Mouse (Mus musculus): Measurements from ENCODE around the gene Slc22a20. TPM values are rescaled to one million over a fixed set of nuclear protein-coding genes. Genes with fewer than 3 reads are reported as not detected.
A peak's percentile ranks its signal among the peaks of the same experiment; 100 is the strongest.

The Slc22a20 gene
- polyA plus RNA-seq, 1 experiment from 2014 or later: not detected

DNA sequence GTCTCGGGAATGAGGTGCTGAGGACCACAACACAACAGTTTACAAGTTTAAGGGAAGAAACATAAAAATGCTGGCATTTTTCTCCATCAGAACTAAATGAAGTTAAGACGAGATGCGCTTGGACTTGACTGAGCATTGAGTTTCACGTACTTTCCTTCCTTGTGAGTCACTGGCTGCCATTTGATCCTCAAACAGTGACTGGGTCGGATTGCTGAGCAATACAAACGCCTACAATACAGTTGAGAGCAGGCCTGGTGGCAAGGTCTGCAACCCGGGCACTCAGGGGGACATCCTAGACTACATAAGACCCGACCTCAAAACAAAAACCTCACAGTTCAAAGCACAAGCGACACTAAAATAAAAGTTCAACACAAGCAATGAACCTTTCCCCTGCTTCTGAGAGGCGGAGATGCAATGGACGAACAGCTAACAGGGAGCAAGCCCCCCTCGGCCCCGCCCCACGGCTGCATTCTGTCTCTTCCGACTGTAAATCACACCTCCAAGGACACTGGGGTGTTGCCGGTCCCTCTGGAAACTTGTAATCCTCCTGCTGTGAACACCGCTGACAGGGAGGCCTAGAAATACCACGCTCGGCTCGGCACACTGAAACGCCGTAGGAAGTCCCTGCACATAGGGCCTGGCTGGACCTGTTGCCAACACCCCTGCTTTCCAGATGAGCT is 31.8 kb downstream of the Slc22a20 start:
- ATAC-seq (ENCODE audit: low FRiP score, low TSS enrichment): no peak
- no peak overlapping the region for H3K4me3 ChIP-seq (ENCODE audit: low read depth, low read length)
- no peak for DNase-seq (ENCODE audit: low spot score)
- H3K36me3 ChIP-seq (ENCODE audit: control insufficient read depth, insufficient read depth, low read length): peaks cover 4% of the 10 kb centered on the region
- H3K27ac ChIP-seq (replicated peaks): peak overlapping the region; percentile 86
- H3K27me3 ChIP-seq (ENCODE audit: control insufficient read depth, insufficient read depth, low read length): no peaks in the 10 kb centered on the region
- no peaks in the 10 kb centered on the region for H3K9me3 ChIP-seq (ENCODE audit: control insufficient read depth, low read length)
- no peak overlapping the region for H3K4me2 ChIP-seq (replicated peaks; ENCODE audit: low read depth)
- no peaks in the 10 kb centered on the region for H3K4me1 ChIP-seq (replicated peaks; ENCODE audit: control insufficient read depth, insufficient read depth)
- TF ChIP-seq EP300 (optimal IDR thresholded peaks at IDR 0.05) (no peak), CTCF (IDR thresholded peaks at IDR 0.05; ENCODE audit: low read depth) (no peak)
- 73% methylated on average over 22 of the region's 22 CpGs for WGBS
- H3K9ac ChIP-seq (ENCODE audit: low read length): no peak overlapping the region

DNA sequence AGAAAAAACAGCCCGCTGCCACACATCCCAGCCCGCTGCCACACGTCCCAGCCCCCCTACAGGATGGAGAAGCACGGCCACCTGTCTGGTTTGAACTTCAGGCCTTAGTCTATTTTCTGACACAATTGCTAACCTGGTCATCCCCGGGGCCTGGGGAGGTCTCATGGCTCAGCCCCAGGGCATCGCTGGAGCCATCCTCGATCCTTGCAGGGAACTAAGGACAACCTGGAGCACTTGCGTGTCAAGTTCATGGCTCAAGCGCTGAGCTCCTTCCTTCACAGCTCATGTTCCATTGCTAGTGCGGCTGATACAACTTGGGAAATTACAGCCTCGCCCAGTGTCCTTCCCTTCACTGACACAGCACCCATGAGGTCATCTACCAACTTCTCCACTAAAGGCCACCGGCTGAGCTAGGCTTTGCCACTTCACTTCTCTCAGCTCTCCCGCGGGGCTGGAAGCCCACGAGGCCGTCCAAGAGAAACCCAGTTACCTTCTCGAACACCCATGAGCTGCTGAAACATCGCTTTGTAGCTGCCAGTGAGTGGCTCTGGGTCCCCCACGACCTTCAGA is 32.7 kb downstream of the Slc22a20 start:
- H3K9ac ChIP-seq (ENCODE audit: low read length): no peak overlapping the region
- peak; percentile 31 for DNase-seq (ENCODE audit: low spot score)
- no peaks in the 10 kb centered on the region for H3K27me3 ChIP-seq (ENCODE audit: control insufficient read depth, insufficient read depth, low read length)
- no peak overlapping the region for H3K4me3 ChIP-seq (ENCODE audit: low read depth, low read length)
- peak overlapping the region; percentile 86 for H3K27ac ChIP-seq (replicated peaks)
- peaks cover 4% of the 10 kb centered on the region for H3K36me3 ChIP-seq (ENCODE audit: control insufficient read depth, insufficient read depth, low read length)
- H3K9me3 ChIP-seq (ENCODE audit: control insufficient read depth, low read length): no peaks in the 10 kb centered on the region
- ATAC-seq (ENCODE audit: low FRiP score, low TSS enrichment): no peak
- 91% methylated on average over 19 of the region's 19 CpGs for WGBS
- no peaks in the 10 kb centered on the region for H3K4me1 ChIP-seq (replicated peaks; ENCODE audit: control insufficient read depth, insufficient read depth)
- no peak for TF ChIP-seq CTCF (IDR thresholded peaks at IDR 0.05; ENCODE audit: low read depth)
- TF ChIP-seq EP300 (optimal IDR thresholded peaks at IDR 0.05): no peak
- H3K4me2 ChIP-seq (replicated peaks; ENCODE audit: low read depth): no peak overlapping the region

DNA sequence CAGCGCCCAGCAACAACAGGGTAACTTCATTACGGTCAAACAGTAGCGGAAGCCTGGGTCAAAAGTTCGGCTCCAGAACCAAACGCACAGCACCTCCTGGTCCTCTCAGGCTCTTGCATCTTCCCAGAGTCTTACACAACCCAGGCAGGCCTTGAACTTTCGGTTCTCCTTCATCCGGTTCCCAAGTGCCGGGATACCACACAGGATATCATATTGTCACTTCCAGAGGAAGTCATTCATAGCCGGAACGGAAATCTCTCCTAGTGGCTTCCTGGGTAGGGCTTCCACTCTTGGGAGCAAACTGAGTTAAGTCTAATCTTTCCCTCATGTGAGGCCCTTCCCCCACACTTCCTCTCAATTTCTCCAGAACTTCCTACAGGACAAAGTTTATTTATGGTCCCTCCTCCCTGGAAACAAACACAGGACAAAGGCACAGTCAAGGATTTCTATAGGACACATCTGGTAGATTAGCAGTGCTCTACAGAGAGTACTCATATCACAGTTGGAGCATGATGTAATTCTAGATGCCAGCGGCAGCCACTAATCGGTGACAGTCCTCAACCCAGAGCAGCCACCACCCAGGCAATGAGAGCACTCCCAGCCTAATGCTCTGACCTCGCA is 33.8 kb downstream of the Slc22a20 start:
- Histone ChIP-seq H3K27ac (replicated peaks) (peak overlapping the region; percentile 86), H3K4me3 (ENCODE audit: low read depth, low read length) (no peak overlapping the region), H3K9ac (ENCODE audit: low read length) (peak overlapping the region; percentile 27; the same call in 1 of the 2 replicates), H3K4me2 (replicated peaks; ENCODE audit: low read depth) (peak overlapping the region; percentile 17; the same call in 1 of the 2 replicates), H3K9me3 (ENCODE audit: control insufficient read depth, low read length) (no peaks in the 10 kb centered on the region), H3K36me3 (ENCODE audit: control insufficient read depth, insufficient read depth, low read length) (peaks cover 4% of the 10 kb centered on the region; the same call in 1 of the 2 replicates), H3K4me1 (replicated peaks; ENCODE audit: control insufficient read depth, insufficient read depth) (no peaks in the 10 kb centered on the region), H3K27me3 (ENCODE audit: control insufficient read depth, insufficient read depth, low read length) (no peaks in the 10 kb centered on the region)
- DNase-seq (ENCODE audit: low spot score) (peak; percentile 50), ATAC-seq (ENCODE audit: low FRiP score, low TSS enrichment) (peak; percentile 77)
- TF ChIP-seq CTCF (IDR thresholded peaks at IDR 0.05; ENCODE audit: low read depth) (no peak), EP300 (optimal IDR thresholded peaks at IDR 0.05) (no peak)
- whole genome bisulfite sequencing: 69% methylated on average over 13 of the region's 13 CpGs

DNA sequence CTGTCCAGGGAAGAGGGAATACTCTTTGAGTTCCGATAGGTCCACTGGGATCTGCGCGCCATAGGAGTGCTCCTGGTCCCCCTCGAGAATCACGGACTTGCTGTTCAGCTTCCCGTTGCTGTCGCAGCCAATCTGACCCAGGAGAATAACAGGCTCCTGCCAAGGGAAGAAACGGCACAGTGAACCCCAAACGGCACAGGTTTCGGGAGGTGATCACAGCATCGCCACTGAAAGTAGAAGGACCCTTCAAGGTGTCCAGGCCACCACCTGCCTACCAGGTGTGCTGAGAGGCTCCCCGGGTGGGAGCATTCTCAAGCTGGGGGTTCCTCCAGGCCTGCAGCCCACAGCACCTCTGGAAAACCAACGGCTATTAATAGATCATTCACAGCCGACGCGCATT is 34.3 kb downstream of the Slc22a20 start:
- H3K4me3 ChIP-seq (ENCODE audit: low read depth, low read length): no peak overlapping the region
- WGBS: 81% methylated on average over 16 of the region's 16 CpGs
- no peaks in the 10 kb centered on the region for H3K27me3 ChIP-seq (ENCODE audit: control insufficient read depth, insufficient read depth, low read length)
- H3K9ac ChIP-seq (ENCODE audit: low read length): no peak overlapping the region
- H3K9me3 ChIP-seq (ENCODE audit: control insufficient read depth, low read length): no peaks in the 10 kb centered on the region
- H3K4me2 ChIP-seq (replicated peaks; ENCODE audit: low read depth): peak overlapping the region; percentile 17; the same call in 1 of the 2 replicates
- DNase-seq (ENCODE audit: low spot score) (no peak), ATAC-seq (ENCODE audit: low FRiP score, low TSS enrichment) (no peak)
- peak overlapping the region; percentile 53; the same call in 1 of the 2 replicates for H3K27ac ChIP-seq (replicated peaks)
- TF ChIP-seq CTCF (IDR thresholded peaks at IDR 0.05; ENCODE audit: low read depth): no peak
- TF ChIP-seq EP300 (optimal IDR thresholded peaks at IDR 0.05): no peak
- peaks cover 4% of the 10 kb centered on the region; the same call in 1 of the 2 replicates for H3K36me3 ChIP-seq (ENCODE audit: control insufficient read depth, insufficient read depth, low read length)
- H3K4me1 ChIP-seq (replicated peaks; ENCODE audit: control insufficient read depth, insufficient read depth): no peaks in the 10 kb centered on the region

DNA sequence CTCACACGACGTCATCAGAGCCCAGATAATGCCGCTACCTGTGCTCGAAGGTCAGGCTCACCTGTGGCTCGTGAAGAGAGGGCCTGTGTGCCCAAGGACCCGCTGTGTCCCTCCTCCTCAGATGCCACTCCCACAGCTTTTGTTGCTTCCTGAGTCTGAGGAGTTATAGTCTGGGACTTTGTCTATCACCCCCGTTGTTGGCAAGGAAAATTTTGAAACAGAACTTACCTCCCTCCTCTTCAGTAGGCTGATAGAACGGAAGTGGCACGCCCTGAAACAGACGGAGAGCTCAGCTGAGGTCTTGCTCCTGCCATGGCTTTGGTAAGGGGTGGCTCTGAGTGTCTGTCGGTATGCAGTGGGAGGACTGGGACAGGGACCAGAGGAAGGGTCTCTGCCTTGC is 35.7 kb downstream of the Slc22a20 start:
- Histone ChIP-seq H3K36me3 (ENCODE audit: control insufficient read depth, insufficient read depth, low read length) (peaks cover 4% of the 10 kb centered on the region; the same call in 1 of the 2 replicates), H3K4me1 (replicated peaks; ENCODE audit: control insufficient read depth, insufficient read depth) (peaks cover 6% of the 10 kb centered on the region), H3K9ac (ENCODE audit: low read length) (no peak overlapping the region), H3K4me3 (ENCODE audit: low read depth, low read length) (no peak overlapping the region), H3K27me3 (ENCODE audit: control insufficient read depth, insufficient read depth, low read length) (no peaks in the 10 kb centered on the region), H3K4me2 (replicated peaks; ENCODE audit: low read depth) (no peak overlapping the region), H3K27ac (replicated peaks) (no peak overlapping the region), H3K9me3 (ENCODE audit: control insufficient read depth, low read length) (no peaks in the 10 kb centered on the region)
- ATAC-seq (ENCODE audit: low FRiP score, low TSS enrichment) (no peak), DNase-seq (ENCODE audit: low spot score) (no peak)
- WGBS: 84% methylated on average over 11 of the region's 11 CpGs
- TF ChIP-seq EP300 (optimal IDR thresholded peaks at IDR 0.05) (no peak), CTCF (IDR thresholded peaks at IDR 0.05; ENCODE audit: low read depth) (no peak)

Data from stomach, postnatal 0 days (tissue).